Mouse (Mus musculus): ENCODE results near the gene Atp6v1b1.

Atp6v1b1 gene

DNA sequence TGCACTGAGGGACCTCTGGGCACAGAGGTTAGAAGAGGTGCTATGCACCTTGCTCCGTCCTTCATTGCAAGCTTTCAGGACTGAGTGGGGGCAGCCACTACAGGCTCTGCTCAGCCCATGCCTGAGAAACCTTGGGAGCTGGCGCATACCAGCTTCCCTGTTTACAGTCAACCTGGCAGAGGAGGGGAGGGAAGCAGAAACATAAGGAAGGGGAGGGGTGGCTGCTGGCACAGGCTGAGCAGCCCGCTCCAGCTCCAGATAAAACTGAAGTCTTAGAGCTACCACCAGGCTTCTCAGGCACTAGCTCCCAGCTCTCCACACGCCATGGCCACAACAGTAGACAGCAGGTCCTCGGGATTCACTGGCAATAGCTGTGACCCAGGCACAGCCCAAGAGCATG is at the start of gene Atp6v1b1:
Gene Atp6v1b1 (plus strand): TSS at position 230 of the 400 bp plus-strand sequence.
- DNase-seq (ENCODE audit: low read depth), result no peak

DNA sequence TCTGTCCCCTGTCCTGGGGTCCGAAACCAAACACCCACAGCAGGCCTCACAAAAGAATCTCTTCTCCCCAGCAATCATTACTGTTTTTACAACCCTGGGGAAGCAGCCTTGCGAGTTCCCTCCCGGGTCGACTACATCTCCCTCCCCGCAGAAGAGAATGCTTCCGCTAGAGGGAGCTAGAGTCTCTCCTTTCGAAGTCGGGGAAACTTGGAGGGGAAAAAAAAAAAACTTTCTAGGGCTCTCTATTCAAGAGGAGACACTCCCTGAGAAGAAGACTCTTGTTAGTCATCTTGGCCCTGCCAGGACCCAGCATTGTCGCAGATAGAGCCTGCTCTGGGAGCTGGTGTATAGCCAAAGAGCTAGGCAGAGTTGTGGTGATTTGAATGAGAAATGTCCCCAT is 49.0 kb upstream of the Atp6v1b1 start:
- DNase-seq (ENCODE audit: low read depth), result peak; percentile 19

DNA sequence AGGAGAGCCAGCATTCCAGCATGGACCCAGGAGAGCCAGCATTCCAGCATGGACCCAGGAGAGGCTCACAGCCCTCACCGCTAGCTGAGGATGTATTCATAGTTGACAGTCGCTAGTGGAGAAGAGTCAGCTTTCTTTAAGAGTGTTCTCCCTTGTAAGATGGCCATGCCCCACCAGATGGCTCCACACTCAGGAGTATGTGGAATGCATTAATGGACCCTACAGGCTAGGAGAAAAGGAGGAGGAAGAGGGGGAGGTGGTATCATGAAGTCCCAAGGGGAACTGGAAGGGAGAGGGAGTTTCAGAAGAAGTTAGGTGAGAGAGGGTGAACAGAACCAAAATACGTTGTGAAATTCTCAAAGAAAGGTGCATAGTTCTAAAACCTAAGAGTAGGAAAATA is 47.1 kb upstream of the Atp6v1b1 start:
- DNase-seq (ENCODE audit: low read depth), result no peak

DNA sequence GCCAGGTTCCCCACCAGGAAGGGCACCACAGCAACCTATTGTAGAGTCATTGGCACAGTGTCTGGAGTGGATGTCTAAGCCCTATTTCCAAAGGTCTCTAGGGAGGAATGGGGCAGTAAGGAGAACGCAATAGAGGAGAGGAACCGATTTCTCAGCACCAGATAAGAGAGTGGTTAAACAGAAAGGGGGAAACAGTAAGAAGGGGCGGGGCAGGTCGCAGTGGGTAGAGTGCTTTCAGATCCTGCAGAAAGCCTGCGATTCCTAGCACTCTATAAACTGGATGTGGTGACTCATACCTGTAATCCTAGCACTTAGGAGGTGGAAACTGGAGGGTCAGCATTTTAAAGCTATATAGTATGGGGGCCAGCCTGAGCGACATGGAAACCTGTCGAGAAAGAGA is 46.1 kb upstream of the Atp6v1b1 start:
- no peak for DNase-seq (ENCODE audit: low read depth)

DNA sequence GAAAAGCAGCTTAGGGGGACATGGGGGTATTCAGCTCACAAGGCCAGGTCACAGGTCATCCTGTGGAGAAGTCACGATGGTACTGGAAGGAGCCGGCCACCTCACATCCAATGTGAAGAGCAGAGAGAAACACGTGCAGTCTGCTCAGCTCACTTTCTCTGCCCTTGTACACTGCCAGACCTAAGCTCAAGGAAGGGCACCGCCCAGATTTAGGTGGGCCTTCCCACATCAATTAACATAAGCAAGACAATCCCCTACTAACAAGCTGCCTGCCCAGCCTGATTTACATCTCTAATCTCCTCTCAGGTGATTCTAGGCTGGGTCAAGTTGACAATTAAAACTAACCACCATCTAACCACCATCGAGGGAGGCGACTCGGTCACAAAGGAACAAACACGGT is 44.9 kb upstream of the Atp6v1b1 start:
- DNase-seq (ENCODE audit: low read depth), result no peak

DNA sequence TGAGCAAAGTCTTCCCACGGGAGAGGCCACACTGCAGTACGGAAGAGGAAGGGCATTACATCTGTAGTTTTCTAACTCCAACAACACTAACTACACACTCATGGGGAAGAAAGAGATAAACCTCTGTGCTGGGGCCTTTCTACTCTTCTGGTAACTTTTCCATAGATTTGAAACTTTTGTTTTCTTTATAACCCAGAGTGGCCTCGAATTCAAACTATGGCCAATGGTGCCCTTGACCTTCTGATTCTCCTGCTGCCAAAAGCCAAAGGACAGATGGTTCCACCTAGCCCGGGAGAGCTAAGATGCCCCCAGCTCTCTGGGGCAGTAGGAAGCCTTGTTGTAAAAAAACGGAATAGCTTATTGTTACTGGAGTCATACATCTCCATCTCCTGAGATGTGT is 42.8 kb upstream of the Atp6v1b1 start:
- no peak for DNase-seq (ENCODE audit: low read depth)

DNA sequence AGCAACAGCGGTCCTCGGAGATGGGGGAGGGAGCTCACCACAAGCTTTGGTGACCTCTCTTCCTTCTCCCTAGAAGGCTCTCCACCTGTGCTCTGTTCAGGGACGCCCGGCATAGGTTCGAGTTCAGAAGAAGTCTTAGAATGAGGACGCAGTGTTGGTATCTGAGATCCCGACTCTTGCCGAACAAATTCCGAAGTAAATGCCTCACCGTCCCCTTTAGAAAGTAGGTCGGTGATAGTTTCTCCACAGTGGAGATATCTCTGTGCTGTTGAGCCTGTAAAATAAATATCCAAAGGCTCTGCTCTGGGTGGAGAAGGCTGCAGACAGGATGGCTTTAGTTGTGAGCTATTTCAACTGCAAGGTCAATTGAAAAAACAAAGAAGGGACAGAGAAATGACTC is 41.8 kb upstream of the Atp6v1b1 start:
- no peak for DNase-seq (ENCODE audit: low read depth)

DNA sequence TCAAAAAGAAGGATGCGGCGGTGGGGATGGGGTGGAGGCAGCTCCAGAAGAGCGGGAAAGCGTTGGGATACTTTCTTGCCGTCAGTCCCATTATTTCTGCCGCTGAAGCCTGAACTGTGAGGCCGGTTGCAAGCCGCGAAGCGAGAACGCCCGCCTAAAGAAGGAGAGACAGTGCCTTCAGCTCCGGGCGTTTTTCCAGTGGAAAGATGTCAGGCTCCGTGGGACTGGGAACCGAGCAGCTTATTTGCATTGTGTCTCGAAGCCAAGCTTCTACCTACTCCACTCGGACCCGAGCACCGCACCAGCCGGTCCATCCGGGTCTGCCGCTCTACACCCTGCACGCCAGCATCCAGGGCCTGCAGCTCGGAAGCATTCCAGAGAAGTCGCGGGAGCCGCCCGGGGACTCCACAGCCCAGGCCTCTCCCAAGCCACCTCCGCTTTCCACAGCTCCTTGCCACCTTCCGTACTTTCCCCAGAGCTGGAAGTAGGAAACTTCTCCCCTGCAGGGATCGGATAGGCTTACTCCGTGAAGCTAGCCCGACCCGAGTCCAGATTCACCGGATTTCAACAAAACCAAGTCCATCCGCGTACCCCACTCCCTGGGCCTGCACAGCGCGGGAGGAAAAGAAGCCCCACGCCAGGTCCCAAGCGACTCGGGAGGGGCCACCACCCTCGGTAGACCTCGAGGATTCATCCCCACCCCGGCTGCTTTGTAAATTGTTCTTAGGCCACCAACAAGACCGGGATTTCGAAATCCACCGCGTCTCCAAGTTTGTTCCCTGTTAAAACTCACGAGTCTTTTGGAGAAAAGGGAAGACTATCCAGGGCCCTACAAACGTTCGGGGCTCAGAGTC is 40.4 kb upstream of the Atp6v1b1 start:
- no peak for DNase-seq (ENCODE audit: low read depth)

DNA sequence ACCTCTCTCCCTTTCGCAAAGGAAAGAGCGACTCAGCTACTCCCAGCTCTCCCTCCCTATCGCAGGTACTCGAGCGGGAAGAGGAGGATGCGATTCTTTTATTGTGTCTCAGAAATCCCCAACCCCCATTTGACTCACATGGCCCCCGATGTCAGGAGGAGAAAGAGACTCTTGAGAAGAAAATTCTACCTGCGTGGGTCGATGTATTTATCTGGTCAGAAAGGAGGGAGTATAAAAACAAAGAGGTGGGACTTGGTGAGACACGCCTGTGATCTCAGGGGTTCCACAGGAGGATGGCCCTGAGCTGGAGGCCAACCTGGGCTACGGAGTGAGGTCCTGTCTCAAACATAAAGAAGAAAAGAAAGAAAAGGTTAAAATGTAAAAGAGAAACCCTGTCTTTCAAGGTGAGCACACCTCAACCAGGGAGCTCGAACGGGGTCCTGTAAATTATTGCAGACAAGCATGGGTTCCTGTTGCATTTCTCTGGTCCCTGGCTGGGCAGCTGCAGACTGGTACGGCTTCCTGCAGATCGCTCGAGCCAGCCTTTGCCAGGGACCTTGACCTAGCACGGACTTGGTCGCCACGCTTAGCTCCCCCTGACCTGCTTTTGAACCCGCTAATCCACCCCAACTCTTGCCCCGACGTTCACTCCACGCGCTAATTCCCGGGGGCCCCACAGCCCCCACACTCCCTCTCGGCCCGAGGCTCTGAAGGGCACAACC is 39.6 kb upstream of the Atp6v1b1 start:
- no peak for DNase-seq (ENCODE audit: low read depth)

DNA sequence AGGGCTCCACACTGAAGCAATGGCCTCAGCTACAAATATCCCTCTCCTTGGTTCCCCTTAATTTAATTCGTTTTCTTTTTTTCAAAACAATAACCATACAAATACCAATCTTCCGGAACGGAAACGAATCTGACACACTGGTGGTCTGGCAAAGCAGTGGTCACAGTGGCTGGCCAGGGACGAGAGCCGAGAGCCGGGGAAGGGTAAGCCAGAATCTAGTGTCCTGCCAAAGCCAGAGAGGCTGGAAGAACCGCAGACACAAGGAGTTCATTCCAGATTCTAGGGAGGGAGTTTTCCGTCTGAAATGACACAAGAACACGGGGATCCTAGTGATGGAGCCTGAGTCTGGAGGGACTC is 39.1 kb upstream of the Atp6v1b1 start:
- DNase-seq (ENCODE audit: low read depth), result no peak

DNA sequence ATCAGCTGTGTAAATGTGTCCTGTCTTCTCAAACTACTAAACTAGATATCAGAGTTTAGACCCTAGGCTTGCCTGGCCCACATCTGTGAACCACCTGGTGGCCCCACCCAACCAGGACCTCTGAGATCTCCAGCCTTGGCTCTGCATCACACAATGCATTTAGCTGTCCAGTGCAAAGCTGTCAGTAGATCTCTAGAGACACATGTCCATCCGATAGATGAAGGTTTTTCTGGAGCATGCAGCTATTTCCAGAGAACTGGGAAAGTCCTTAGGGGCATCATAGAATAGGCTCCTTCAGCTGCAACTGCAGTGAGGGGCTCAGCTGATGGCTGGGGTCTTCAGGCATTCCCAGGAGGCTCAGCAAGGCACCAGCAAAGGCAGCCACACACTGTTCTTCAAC is 38.5 kb upstream of the Atp6v1b1 start:
- DNase-seq (ENCODE audit: low read depth), result no peak

DNA sequence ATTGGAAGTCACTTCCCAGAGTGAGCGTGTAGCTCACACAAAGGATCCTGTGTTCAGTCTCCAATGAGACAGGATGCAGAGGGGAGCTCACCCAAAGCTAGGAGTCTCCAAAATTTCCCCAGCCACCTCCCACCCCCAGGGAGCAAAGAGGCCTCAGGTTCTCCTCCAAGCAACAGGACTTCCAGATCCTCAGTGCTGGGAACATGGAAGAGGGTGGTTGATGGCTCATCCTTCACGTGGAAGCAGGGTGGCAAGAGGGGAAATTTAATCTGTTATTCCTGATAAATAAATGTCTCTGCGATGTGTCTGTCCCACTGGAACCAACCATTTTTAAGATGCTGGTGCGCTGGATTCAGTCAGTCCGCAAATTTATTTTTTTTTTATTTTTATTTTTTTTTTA is 38.1 kb upstream of the Atp6v1b1 start:
- no peak for DNase-seq (ENCODE audit: low read depth)

DNA sequence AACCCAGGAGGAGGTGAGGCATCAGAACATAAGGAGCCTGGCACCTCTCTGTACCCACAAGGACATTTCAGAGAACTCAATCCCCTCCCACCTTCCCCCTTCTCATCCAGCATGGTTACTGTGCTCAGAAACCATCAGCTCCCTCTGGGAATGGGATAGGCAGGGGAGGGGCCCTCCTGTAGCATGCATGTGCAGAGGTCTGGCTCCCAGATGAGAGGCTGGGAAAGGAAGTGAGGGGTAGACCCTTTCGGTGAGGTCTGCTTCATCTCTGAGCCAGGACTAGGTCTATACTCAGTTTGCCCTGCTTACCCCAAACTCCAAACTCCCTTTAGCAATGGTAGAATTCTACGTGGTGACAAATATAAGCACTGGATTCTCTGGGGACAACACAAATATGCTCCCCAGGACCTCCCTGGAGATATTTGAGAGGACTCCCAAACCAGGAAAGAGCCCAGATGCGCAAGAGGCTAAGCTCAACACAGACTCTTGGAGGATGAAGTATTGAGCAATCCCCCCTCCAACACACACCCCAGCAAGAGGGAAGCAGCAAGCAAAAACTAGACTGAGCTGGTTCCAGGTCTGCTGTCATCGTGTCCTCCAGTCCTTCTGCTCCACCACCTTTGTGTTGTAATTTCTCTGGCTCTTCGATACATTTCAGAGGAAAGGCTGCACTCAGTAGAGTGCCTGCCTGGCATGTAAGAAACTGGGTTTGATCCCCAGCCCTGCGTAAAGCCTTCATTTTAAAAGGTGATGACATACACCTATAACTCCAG is 34.9 kb upstream of the Atp6v1b1 start:
- DNase-seq (ENCODE audit: low read depth), result no peak

DNA sequence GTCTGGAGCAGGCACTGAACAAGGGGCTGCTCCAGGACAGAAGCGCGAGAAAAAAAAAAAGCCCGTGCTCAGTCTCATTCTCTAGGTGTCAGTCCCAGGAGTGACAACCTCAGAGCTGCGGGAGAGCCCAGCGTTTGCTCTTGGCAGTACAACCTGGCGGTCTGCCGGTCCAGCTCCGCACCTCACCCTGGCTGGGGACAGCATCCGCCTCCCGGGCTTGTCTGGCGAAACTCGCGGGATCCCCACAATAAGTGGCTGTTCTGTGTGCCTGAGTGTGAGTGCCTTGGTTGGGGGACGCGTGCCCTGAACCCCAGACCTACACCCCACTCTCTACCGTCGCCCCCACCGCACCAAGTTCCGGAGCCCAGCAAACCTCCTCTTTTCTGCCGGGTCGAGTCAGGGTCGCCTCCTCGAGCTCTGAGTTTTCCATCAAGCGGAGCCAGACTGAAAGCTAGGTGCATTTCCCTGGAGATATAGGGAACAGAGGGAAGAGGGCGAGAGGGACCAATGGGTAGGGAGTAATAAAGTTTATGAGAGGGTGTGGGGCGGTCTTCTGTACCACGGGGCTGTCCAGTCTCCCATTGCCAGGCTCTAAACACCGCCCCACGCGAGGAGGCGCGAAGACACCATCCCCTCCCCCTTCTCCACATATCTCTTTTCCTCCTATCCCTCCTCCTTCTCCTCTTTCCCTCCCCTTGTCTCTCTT is 32.3 kb upstream of the Atp6v1b1 start:
- no peak for DNase-seq (ENCODE audit: low read depth)

DNA sequence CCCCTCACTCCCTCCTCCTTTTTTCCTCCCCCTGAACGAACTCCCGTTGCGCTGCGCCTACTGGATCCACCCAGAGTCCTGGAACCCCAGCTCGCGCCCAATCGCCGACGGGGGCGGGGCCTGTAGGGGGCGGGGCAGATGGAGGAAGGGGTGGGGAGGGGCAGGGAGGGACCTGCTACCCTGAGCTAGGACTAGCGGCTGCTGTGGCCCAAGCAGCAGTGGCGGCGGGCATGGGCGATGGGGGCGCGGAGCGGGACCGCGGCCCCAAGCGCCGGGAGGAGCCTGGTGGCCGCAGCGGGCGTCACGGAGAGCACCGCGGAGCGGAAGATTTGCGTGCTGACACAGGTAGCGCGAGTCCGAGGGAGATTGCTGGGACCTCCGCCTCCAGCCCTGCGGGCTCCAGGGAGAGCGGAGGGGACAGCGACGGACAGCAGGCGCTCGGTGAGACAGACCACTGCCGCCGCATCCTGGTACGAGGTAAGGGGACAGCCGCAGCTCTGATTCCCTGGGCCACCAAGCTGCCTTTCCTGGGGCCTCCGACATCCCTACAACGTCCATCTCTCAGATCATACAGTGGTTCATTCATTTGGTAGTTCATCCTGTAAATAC is 31.6 kb upstream of the Atp6v1b1 start, which contains the start of gene Vax2:
Gene Vax2 (plus strand): TSS at position 198 of the 609 bp plus-strand sequence.
- DNase-seq (ENCODE audit: low read depth), result peak; percentile 18

DNA sequence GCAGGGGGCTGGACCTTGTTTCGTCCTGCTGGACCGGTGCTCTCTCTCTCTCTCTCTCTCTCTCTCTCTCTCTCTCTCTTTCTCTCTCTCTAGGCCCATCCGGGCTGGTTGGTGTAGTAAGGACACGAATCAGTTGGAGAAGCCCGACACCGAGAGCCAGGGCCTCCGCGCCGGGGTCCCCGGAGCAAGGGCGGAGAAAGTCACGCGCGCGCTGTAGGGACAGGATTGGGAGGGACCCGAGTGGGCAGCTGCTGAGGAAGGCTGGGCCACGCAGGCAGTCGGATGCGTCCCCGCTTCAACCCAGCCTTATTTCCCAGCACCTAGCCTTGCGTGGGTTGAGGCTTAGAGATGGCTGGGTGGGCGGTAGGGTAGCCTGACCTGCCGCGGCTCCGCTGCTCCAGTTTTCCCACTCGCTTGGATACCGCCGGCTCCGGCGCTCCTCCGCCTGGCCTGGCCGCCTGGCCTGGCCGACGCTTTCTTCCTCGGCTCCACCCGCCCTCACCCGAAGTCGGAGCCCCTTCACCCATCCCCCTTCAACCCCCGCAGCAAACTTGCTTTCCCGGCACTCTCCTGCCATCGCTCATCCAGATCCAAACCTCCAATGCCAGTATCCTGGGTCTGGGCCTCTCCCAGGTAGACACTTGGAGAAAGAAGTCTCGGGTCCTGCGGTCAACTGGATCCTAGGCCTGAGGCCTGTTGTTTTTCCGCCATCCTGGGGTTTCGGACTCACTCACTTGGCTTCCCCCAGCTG is 30.9 kb upstream of the Atp6v1b1 start:
- no peak for DNase-seq (ENCODE audit: low read depth)

DNA sequence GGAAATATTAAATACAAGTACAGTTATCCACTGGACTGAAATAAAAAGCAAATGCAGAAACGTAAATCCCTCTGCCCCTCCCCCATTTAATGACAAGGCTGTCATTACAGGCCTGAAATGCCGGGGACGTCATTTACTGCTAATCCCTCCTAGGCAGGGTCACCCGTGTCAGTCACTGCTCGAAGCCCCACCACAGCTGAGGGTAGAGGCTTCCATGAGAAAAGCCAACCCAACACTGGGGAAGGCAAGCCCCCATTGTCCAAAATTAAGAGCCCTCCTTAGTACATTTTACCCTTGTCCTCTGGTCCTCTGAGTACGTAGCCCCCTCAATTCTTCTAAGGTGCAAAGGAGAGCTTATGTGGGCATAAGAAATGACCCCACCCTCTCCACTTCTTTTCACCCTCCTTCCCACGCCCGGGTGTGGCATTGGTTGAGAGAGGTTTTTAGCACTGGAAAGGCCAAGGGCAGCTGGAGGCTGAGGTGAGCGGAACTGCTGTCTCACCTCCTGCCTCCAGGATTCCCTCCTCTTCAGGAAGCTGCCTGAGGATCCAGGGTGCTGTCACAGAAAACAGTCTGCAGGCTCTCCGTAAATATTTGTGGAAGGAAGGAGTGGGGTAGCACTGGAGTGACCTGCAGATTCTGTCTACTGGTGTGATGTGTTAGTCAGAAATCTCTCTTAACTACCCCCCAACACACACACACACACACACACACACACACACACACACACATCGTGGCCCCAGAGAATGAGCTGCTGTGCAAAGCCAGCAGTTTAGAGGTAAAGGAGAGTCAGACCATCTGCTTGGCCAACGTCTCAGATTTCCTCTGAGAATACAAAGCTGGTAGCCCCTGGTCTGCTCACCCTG is 29.3 kb upstream of the Atp6v1b1 start:
- no peak for DNase-seq (ENCODE audit: low read depth)

DNA sequence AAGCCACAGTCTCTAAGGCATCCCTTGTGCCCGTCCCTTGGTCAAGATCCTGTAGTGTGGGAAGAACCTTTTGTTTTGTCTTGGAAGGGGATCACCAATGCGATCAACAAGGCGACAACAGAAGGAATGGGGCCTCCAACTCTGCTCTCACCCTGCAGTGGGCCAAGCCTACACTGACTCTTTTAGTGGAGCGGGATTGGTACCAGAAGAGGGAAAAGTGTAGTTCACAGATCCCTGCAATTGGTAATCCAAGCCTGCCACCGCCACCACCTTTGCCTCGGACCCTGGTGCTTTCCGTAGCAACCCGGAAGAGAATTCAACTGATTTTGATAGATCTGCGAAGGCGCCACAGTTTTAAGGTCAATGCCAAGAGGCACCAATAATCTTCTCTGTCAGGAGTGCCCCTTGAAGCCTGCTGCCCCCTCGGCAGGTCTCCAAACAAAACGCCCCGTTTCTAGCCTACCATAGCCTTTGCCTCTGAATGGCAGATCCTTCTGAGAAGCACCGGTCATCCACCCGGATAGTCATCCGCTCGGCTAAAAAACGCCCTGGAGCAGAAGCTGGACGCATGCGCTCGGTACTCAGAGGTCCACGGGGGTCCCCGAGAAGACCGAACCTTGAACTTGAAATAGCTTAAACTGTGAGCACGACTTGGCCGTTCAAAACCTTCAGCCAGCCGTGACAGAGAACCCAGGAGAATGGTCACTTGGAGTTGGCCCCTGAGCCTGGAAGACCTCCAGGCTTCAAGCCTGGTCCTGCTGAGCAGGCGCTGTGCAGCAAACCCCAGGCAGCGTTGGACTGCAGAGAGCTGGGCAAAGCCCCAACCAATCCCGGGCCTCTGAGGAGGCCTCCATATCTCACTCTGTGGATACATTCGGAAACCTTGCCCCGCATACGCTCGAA is 28.3 kb upstream of the Atp6v1b1 start:
- no peak for DNase-seq (ENCODE audit: low read depth)
